Mouse (Mus musculus) cerebellum, postnatal 10 days (tissue): ENCODE data around the gene Pgs1.

ENCODE experiments used
- DNase-seq, 2 experiments: peaks; one replicate each; pipeline ENCODE4 v3.0.0; 2021; ENCODE audit warnings: mixed read lengths in 2 of 2

Gene Pgs1

DNA sequence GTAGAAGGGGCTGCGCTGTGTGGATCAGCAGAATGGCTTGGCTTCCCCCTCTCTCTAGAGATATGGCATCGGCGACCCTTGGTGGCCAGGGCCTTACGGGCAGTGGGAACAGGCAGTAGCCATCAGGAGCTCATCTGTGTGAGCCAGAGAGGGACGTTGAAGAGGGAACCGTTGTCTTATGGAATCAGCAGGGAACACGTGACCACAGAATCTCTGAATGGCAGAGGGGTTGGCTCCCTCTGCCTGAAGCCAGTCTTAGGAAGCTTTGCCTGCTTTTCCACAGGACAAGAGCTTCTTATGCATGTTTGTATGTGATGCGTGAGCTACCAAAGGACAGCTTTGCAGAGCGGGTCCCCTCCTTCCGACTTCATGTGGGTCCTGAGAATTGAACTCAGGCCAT, 72.8 kb downstream of the Pgs1 start:
- DNase-seq: no peak

DNA sequence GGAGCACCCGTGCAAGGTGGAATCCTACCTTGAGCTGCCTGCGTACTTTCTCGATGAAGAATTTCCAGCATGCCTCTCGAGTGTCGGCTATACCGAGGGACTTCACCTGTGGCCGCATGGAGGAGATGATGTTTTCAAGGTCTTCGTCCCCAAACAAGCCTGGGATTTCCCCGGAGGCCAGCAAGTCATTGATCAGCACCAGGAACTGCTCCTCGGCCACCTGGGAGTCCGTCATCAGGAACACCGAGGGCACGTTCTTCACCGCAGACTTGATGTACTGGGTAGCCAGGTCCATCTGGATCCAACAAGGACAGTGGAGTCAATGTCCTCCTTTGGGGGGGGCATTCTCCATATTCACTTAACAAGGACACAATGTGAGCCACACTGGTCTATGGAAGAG, 73.9 kb downstream of the Pgs1 start:
- no peak for DNase-seq

DNA sequence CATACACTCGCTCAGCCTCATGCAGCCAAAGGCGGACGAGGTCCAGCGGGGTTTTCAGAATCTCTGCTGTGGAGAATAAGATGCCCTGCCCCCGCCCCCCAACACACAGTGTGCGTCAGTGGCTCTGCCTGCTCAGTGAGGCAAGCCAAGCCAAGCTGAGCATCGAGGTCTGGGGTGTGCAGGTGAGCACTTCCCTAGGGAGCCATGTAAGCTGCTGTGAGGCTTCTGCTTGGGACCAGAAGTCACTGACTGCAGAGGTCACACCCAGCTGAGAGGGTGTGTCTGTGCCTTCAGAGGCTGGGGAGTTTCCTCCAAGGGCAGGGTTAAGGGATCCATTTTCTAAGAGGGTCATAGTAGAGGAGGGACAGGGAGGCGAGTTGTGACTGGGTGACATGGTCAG, 81.5 kb downstream of the Pgs1 start:
- no peak for DNase-seq

DNA sequence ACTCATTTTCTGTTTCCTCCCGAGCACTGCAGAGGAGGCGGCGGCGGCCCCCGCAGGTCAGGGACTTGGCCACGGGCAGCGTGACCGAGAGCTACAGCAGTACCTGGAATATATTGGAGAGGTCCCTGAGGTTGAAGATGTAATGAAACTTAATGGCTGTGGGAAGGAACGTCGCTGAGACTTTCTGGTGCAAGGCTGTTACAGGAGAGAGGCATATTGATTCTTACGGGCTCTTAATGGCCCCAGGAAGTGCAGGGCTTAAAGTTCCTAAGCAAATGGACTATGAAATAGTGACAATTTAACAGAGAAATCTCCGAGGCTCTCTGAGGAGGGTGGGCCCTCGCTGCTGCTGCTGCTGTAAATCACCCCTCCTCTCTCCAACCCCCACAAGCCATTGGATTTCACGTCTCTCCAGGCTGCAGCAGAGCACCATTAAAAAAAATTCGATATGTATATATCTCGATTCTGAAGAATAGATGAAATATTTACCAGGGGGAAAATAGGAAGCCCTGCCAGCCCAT, 82.8 kb downstream of the Pgs1 start:
- DNase-seq: no peak

DNA sequence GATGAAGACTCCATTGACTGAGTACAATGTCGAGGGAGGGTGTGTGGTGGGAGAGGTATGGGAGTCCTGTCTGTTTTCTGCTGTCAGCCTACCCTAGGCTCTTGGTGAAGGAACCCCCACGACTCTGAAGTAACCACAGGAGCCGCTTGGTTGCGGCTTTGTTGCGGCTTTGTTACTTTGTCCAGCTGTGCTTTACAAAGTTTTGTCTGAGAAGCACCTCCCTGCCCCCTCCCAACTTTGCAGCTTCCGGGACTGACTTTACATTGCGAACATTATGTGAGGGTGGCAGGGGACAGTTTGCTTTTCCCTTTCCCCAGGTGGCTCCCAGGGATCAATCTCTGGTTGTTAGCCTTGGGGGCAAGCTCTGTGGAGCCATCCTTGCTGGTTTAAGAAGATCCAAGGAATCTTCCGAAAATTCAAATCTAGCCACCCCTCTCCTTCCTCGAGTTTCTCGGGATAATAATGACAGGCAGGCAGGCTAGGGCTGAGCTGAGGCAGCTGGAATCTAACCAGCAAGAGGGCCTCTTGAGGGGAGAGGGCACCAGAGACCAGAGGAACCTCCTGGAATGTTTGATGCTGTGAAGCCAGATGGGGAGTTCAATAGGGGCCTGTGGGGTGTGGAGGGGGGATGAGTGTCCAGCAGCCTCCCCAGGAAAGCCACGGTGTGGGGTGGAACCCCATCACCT, 85.3 kb downstream of the Pgs1 start:
- DNase-seq: no peak
